Mouse (Mus musculus) ES-E14 (cell line): ENCODE measurements around the gene Dnmt3b.

Experiments used
- CHD2 ChIP-seq: IDR thresholded peaks from 2 replicates; pipeline ENCODE4 v1.6.1; 2014; ENCODE audit warnings: mild to moderate bottlenecking, low read depth, low read length, inconsistent platforms
- HCFC1 ChIP-seq: IDR thresholded peaks from 2 replicates; pipeline ENCODE4 v1.6.1; 2012; ENCODE audit warnings: low read length, inconsistent platforms, borderline replicate concordance; ENCODE audit not compliant: insufficient read depth
- MAFK ChIP-seq: IDR thresholded peaks from 2 replicates; pipeline ENCODE4 v1.6.1; 2014; ENCODE audit warnings: mild to moderate bottlenecking, low read depth, low read length, inconsistent platforms; ENCODE audit not compliant: insufficient read depth
- ZNF384 ChIP-seq: IDR thresholded peaks from 2 replicates; pipeline ENCODE4 v1.6.1; 2012; ENCODE audit warnings: low read depth, low read length, inconsistent platforms

GRCm38 (mm10) chr2:153651681-153652080 lies 2.4 kb downstream of the Dnmt3b start:
- TF ChIP-seq CHD2 (no peak), ZNF384 (no peak), HCFC1 (no peak), MAFK (no peak)
